Mouse (Mus musculus) kidney, adult 2 months (tissue): Measurements from ENCODE around the gene Prdx1.

Experiments
- CTCF ChIP-seq: fragments of 200-500 bp; conservative IDR thresholded peaks from 2 replicates; pipeline ENCODE4 v1.5.1; 2011; ENCODE audit warnings: low read depth, mild to moderate bottlenecking, control low read depth, low read length, moderate library complexity, mixed read lengths; ENCODE audit not compliant: insufficient read depth, insufficient read length
- POLR2A ChIP-seq: fragments of 200-500 bp; IDR thresholded peaks from one replicate; pipeline ENCODE4 v1.6.1; 2011; ENCODE audit warnings: low read depth, low read length, control low read depth

DNA sequence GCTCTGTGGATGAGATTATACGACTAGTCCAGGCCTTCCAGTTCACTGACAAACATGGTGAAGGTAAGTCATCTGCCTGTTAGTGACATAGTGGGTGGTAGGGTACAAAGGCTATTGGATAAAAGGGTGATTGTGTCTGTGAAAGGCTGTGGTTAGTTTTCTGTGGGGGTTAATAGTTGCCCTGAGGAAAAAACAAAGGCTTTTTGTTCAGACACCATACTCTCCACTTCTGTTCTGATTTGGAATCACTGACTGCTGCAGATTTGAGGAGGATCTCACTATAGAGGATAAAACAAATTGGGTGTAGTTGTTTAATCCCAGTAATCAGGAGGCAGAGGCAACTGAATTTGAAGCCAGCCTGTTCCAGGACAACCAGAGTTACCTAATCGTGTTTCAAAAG is 8.4 kb downstream of the Prdx1 start:
- TF ChIP-seq POLR2A (no peak), CTCF (no peak)
